Mouse (Mus musculus) hindbrain, embryonic 11.5 days (tissue): Measurements from ENCODE around the gene Grip1. TPM values are rescaled to one million over a fixed set of nuclear protein-coding genes. Genes with fewer than 3 reads are reported as not detected.
A peak's percentile ranks its signal among the peaks of the same experiment; 100 is the strongest.

ENCODE experiments used
- ATAC-seq: fragments of 200-750 bp; cut with Nextera tagmentation; 2 replicates; pipeline ENCODE4 v1.8.0; 2017; ENCODE audit warnings: mild to moderate bottlenecking, moderate TSS enrichment, moderate library complexity; ENCODE audit not compliant: low FRiP score
- DNase-seq: peaks from one replicate; pipeline ENCODE4 v3.0.0-alpha.2; 2015; ENCODE audit warnings: low spot score
- H3K27ac ChIP-seq: fragments of 300-500 bp; sonication (generic); 2 replicates; pipeline ENCODE4 v1.5.1; 2014; ENCODE audit warnings: mild to moderate bottlenecking, low read depth, low read length
- H3K27me3 ChIP-seq: fragments of 300-500 bp; sonication (generic); 2 replicates; pipeline ENCODE4 v1.6.1; 2014; ENCODE audit warnings: mild to moderate bottlenecking, low read length, moderate library complexity, mixed read lengths; ENCODE audit not compliant: control insufficient read depth, insufficient read depth
- H3K36me3 ChIP-seq: fragments of 300-500 bp; sonication (generic); 2 replicates; pipeline ENCODE4 v1.6.1; 2014; ENCODE audit warnings: mild to moderate bottlenecking, low read length, moderate library complexity, mixed read lengths; ENCODE audit not compliant: control insufficient read depth, insufficient read depth
- H3K4me1 ChIP-seq: fragments of 300-500 bp; sonication (generic); replicated peaks from 2 replicates; pipeline ENCODE4 v1.6.1; 2014; ENCODE audit warnings: low read length, mixed read lengths; ENCODE audit not compliant: control insufficient read depth, insufficient read depth
- H3K4me2 ChIP-seq: fragments of 300-500 bp; sonication (generic); replicated peaks from 2 replicates; pipeline ENCODE4 v1.6.1; 2014; ENCODE audit warnings: mild to moderate bottlenecking, low read depth, low read length
- H3K4me3 ChIP-seq: fragments of 300-500 bp; sonication (generic); 2 replicates; pipeline ENCODE4 v1.5.1; 2014; ENCODE audit warnings: low read depth, low read length
- H3K9ac ChIP-seq: fragments of 300-500 bp; sonication (generic); 2 replicates; pipeline ENCODE4 v1.6.1; 2014; ENCODE audit warnings: low read depth, low read length
- H3K9me3 ChIP-seq: fragments of 300-500 bp; sonication (generic); 2 replicates; pipeline ENCODE4 v1.6.1; 2016; ENCODE audit warnings: low read length; ENCODE audit not compliant: control insufficient read depth
- WGBS: fragments of 180-500 bp; shearing (Covaris S2); extraction: QIAGEN DNeasy Blood & Tissue Kit; methylation state at CpG from one replicate; pipeline ENCODE4 v1.1.7; 2014; 5-methylcytosine and 5-hydroxymethylcytosine counted together
- polyA plus RNA-seq: library from polyadenylated mRNA; unstranded; fragments of >200 nt; fragmentation: Nextera tagmentation; extraction: Ambion mirVana; gene quantifications from 2 replicates; pipeline ENCODE4 v1.2.1, GENCODE M21; 2014

Grip1 gene
- polyA plus RNA-seq, 1 experiment from 2014 or later = 11.8 TPM

- H3K27me3 ChIP-seq = no peaks in the 10 kb centered on the region
- no peak overlapping the region for H3K4me2 ChIP-seq
- no peak overlapping the region for H3K9ac ChIP-seq
- DNase-seq (no peak), ATAC-seq (no peak)
- no peak overlapping the region for H3K27ac ChIP-seq
- H3K36me3 ChIP-seq = no peaks in the 10 kb centered on the region
- no peaks in the 10 kb centered on the region for H3K4me1 ChIP-seq
- WGBS = 87% methylated on average over 9 of the region's 9 CpGs
- H3K4me3 ChIP-seq = no peak overlapping the region
- H3K9me3 ChIP-seq = no peaks in the 10 kb centered on the region
These were observed 210.0 kb downstream of the Grip1 start for GRCm38 (mm10) chr10:119663586-119663985.

DNA sequence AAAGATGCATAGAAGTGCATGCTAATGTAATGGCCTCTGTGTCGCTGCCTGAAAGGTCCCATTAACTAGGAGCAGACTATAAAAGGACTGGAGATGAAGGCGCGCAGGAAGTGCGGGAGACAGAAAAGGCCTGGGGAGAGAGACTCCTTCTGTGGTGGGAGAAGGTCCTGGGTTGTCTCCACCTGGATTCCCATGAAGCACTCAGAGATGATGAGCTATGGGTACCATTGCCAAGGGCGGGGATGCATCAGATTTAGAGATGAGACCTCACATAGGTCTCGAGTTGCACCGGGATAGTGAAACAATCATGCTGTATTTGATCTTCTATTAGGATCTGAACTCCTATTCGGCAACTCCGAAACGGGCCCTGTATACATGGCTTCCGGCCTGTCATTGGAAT lies 212.8 kb downstream of the Grip1 start:
- no peak for ATAC-seq
- Histone ChIP-seq H3K4me2 (no peak overlapping the region), H3K9ac (no peak overlapping the region), H3K36me3 (no peaks in the 10 kb centered on the region), H3K27ac (no peak overlapping the region), H3K4me1 (no peaks in the 10 kb centered on the region), H3K9me3 (no peaks in the 10 kb centered on the region), H3K4me3 (no peak overlapping the region), H3K27me3 (no peaks in the 10 kb centered on the region)
- WGBS = 82% methylated on average over 11 of the region's 11 CpGs
- DNase-seq = no peak

GRCm38 (mm10) chr10:119670456-119670855 lies 216.8 kb downstream of the Grip1 start:
- no peak overlapping the region for H3K27ac ChIP-seq
- no peaks in the 10 kb centered on the region for H3K27me3 ChIP-seq
- no peak overlapping the region for H3K4me2 ChIP-seq
- H3K4me1 ChIP-seq = no peaks in the 10 kb centered on the region
- WGBS = 59% methylated on average over 7 of the region's 7 CpGs
- ATAC-seq = no peak
- no peaks in the 10 kb centered on the region for H3K9me3 ChIP-seq
- no peak for DNase-seq
- no peaks in the 10 kb centered on the region for H3K36me3 ChIP-seq
- H3K9ac ChIP-seq = no peak overlapping the region
- H3K4me3 ChIP-seq = no peak overlapping the region

- Histone ChIP-seq H3K9me3 (no peaks in the 10 kb centered on the region), H3K27me3 (no peaks in the 10 kb centered on the region), H3K36me3 (no peaks in the 10 kb centered on the region), H3K4me1 (peaks cover 8% of the 10 kb centered on the region), H3K27ac (0 out of 2 replicates have a peak overlapping the region, but pooled peaks have one; percentile 47), H3K9ac (no peak overlapping the region), H3K4me3 (no peak overlapping the region), H3K4me2 (no peak overlapping the region)
- WGBS = 47% methylated on average over 3 of the region's 3 CpGs
- peak; percentile 62 for DNase-seq
- peak; percentile 68 for ATAC-seq
These were observed 230.8 kb downstream of the Grip1 start for GRCm38 (mm10) chr10:119684377-119684826.

GRCm38 (mm10) chr10:119691358-119692083 lies 237.9 kb downstream of the Grip1 start:
- Histone ChIP-seq H3K9me3 (no peaks in the 10 kb centered on the region), H3K4me3 (peak overlapping the region; percentile 42), H3K36me3 (no peaks in the 10 kb centered on the region), H3K9ac (peak overlapping the region; percentile 44; the same call in 1 of the 2 replicates), H3K4me2 (peak overlapping the region; percentile 84), H3K4me1 (peaks cover 6% of the 10 kb centered on the region; the same call in 1 of the 2 replicates), H3K27ac (peak overlapping the region; percentile 73), H3K27me3 (no peaks in the 10 kb centered on the region)
- WGBS = 2% methylated on average over 16 of the region's 16 CpGs
- peak; percentile 86 for ATAC-seq
- peak; percentile 79 for DNase-seq

- H3K4me3 ChIP-seq = peak overlapping the region; percentile 42
- no peaks in the 10 kb centered on the region for H3K36me3 ChIP-seq
- H3K4me1 ChIP-seq = peaks cover 6% of the 10 kb centered on the region; the same call in 1 of the 2 replicates
- WGBS = 1% methylated on average over 26 of the region's 26 CpGs
- no peaks in the 10 kb centered on the region for H3K9me3 ChIP-seq
- peak overlapping the region; percentile 59 for H3K27ac ChIP-seq
- DNase-seq = peak; percentile 65
- H3K9ac ChIP-seq = peak overlapping the region; percentile 67
- peak overlapping the region; percentile 84 for H3K4me2 ChIP-seq
- ATAC-seq = peak; percentile 72; the same call in 1 of the 2 replicates
- H3K27me3 ChIP-seq = no peaks in the 10 kb centered on the region
These were observed 238.8 kb downstream of the Grip1 start for GRCm38 (mm10) chr10:119692284-119692890.

- no peaks in the 10 kb centered on the region for H3K36me3 ChIP-seq
- no peaks in the 10 kb centered on the region for H3K9me3 ChIP-seq
- WGBS = 43% methylated on average over 5 of the region's 5 CpGs
- ATAC-seq (no peak), DNase-seq (peak; percentile 19)
- peak overlapping the region; percentile 67; the same call in 1 of the 2 replicates for H3K9ac ChIP-seq
- peaks cover 4% of the 10 kb centered on the region; the same call in 1 of the 2 replicates for H3K4me1 ChIP-seq
- H3K27me3 ChIP-seq = no peaks in the 10 kb centered on the region
- H3K4me3 ChIP-seq = peak overlapping the region; percentile 42
- H3K27ac ChIP-seq = no peak overlapping the region
- H3K4me2 ChIP-seq = peak overlapping the region; percentile 84
These were observed 239.8 kb downstream of the Grip1 start for GRCm38 (mm10) chr10:119693400-119693799.

DNA sequence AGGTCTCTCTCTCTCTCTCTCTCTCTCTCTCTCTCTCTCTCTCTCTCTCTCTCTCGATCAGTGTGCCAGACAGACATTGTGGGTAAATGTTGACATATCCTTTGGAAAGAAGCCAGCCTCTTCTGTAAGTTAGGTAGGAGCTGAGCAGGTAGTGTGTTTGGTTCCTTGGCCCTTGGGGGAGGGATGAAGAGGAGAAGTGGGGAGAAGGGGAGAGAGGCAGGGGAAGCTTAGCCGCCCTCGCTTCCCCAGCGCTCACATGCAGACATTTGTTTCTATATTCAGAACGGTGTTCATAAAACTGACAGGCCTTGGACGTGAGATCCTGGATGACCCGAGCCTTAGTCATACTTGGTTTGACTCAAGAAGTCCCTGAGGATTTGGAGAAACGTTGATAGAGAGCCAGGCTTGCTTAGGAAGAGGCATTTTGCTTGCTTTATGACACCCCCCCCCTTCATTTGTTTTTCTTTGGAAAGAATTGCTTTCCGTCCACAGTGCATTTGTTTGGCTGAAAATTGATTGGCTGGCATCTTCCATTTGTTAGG lies 243.7 kb downstream of the Grip1 start:
- no peak overlapping the region for H3K27ac ChIP-seq
- 77% methylated on average over 9 of the region's 9 CpGs for WGBS
- no peak overlapping the region for H3K4me3 ChIP-seq
- no peak overlapping the region for H3K9ac ChIP-seq
- H3K4me1 ChIP-seq = no peaks in the 10 kb centered on the region
- H3K9me3 ChIP-seq = no peaks in the 10 kb centered on the region
- no peaks in the 10 kb centered on the region for H3K36me3 ChIP-seq
- ATAC-seq = no peak
- no peaks in the 10 kb centered on the region for H3K27me3 ChIP-seq
- no peak for DNase-seq
- H3K4me2 ChIP-seq = no peak overlapping the region
